ENCODE assay signal across 10 mouse cellular contexts in genomic region chr13:22036986-22037385, GRCm38 (mm10). TPM values are rescaled to one million over a fixed set of nuclear protein-coding genes. Genes with fewer than 3 reads are reported as not detected.
A peak's percentile ranks its signal among the peaks of the same experiment; 100 is the strongest.
DNase-seq lines count a peak whose midpoint lies in the region; ATAC-seq and TF ChIP-seq lines count a peak whose summit lies in the region.
"Had no signal": no experiment of that assay in that cellular context is flagged by ENCODE, and none has a peak within 500 bp of the region (broad histone marks: within the 10 kb centered on the region; RNA-seq: fewer than 3 reads in every experiment).

No protein-coding gene starts in this region.

- H3K9me3 ChIP-seq in kidney, embryonic 16.5 days (ENCODE audit: low read length) = no peaks in the 10 kb centered on the region
- H3K9me3 ChIP-seq in hindbrain, embryonic 12.5 days (replicated peaks) = no peaks in the 10 kb centered on the region

- peak overlapping the region; percentile 94 for H3K27ac ChIP-seq in kidney, embryonic 16.5 days (ENCODE audit: low read length)
- peak overlapping the region; percentile 41 for H3K27ac ChIP-seq in bone marrow macrophage, adult 2 months (ENCODE audit: insufficient read depth, low read depth, low read length)
- H3K27ac ChIP-seq in hindbrain, embryonic 12.5 days = peak overlapping the region; percentile 76; the same call in 1 of the 2 replicates
- H3K27ac ChIP-seq in macrophage = peak overlapping the region; percentile 47

- ATAC-seq in kidney, embryonic 16.5 days (ENCODE audit: low FRiP score, low TSS enrichment) = no peak
- no peak for ATAC-seq in hindbrain, embryonic 12.5 days (ENCODE audit: low FRiP score)
- no peak for ATAC-seq in megakaryocyte progenitor cell, adult 5-6 weeks (replicated peaks; ENCODE audit: poor library complexity)
- ATAC-seq: Patski had no signal

- H3K36me3 ChIP-seq in kidney, embryonic 16.5 days (ENCODE audit: insufficient read depth, low read length) = no peaks in the 10 kb centered on the region
- H3K36me3 ChIP-seq in hindbrain, embryonic 12.5 days = no peaks in the 10 kb centered on the region
- H3K36me3 ChIP-seq in macrophage (ENCODE audit: inconsistent target) = no peaks in the 10 kb centered on the region

- no peak for TF ChIP-seq CTCF in bone marrow macrophage, adult 2 months (IDR thresholded peaks at IDR 0.05; ENCODE audit: low read depth, low read length)

- H3K9ac ChIP-seq in kidney, embryonic 16.5 days (replicated peaks; ENCODE audit: low read length) = peak overlapping the region; percentile 66; the same call in 1 of the 2 replicates
- H3K9ac ChIP-seq in hindbrain, embryonic 12.5 days = peak overlapping the region; percentile 57; the same call in 1 of the 2 replicates

- 51% methylated on average over 3 of the region's 3 CpGs for WGBS in kidney, embryonic 16.5 days
- 63% methylated on average over 3 of the region's 3 CpGs for WGBS in hindbrain, embryonic 12.5 days
- WGBS in macrophage (ENCODE audit: missing documents) = 71% methylated on average over 2 of the region's 3 CpGs

- H3K79me2 ChIP-seq in macrophage (ENCODE audit: inconsistent target) = no peaks in the 10 kb centered on the region

- no peak for DNase-seq in kidney, adult 8-10 months
- no peak for DNase-seq in layer of hippocampus, adult 11-12 months (ENCODE audit: low spot score)
- DNase-seq in left cerebral cortex, postnatal 36 days (ENCODE audit: low spot score in 2 of 2) = no peak
- DNase-seq: kidney, postnatal 36 days had no signal

- TF ChIP-seq POLR2A in bone marrow macrophage, adult 2 months (IDR thresholded peaks at IDR 0.05; ENCODE audit: borderline replicate concordance, low read depth, low read length) = no peak

- peak overlapping the region; percentile 71 for H3K4me2 ChIP-seq in kidney, embryonic 16.5 days (replicated peaks; ENCODE audit: low read depth, low read length)
- H3K4me2 ChIP-seq in hindbrain, embryonic 12.5 days (replicated peaks) = peak overlapping the region; percentile 70

- intact Hi-C loops in left cerebral cortex, postnatal 36 days (cut with DNase I) = loop anchor here (5.0 kb wide), 2 partner anchors 1645 to 1720 kb away; partner anchors contain the start of genes Hist1h2ac, Hist1h2bc and Hist1h4b

- no peaks in the 10 kb centered on the region for H3K27me3 ChIP-seq in kidney, embryonic 16.5 days (ENCODE audit: insufficient read depth, low read length)
- no peaks in the 10 kb centered on the region for H3K27me3 ChIP-seq in hindbrain, embryonic 12.5 days
- H3K27me3 ChIP-seq: Patski had no signal

- peaks cover 37% of the 10 kb centered on the region for H3K4me1 ChIP-seq in kidney, embryonic 16.5 days (ENCODE audit: insufficient read depth, low read length)
- H3K4me1 ChIP-seq in bone marrow macrophage, adult 2 months (ENCODE audit: control insufficient read depth, insufficient read depth, low read length) = peaks cover 12% of the 10 kb centered on the region; the same call in 1 of the 2 replicates
- peaks cover 31% of the 10 kb centered on the region for H3K4me1 ChIP-seq in hindbrain, embryonic 12.5 days

- peak overlapping the region; percentile 46 for H3K4me3 ChIP-seq in kidney, embryonic 16.5 days (ENCODE audit: low read length)
- no peak overlapping the region for H3K4me3 ChIP-seq in bone marrow macrophage, adult 2 months (ENCODE audit: insufficient read depth, low read length)
- H3K4me3 ChIP-seq in hindbrain, embryonic 12.5 days = peak overlapping the region; percentile 34; the same call in 1 of the 2 replicates
- H3K4me3 ChIP-seq in macrophage (ENCODE audit: inconsistent target) = no peak overlapping the region

RNA-seq across cellular contexts. Expression of gene Hist1h2bk, which starts 1.3 kb away (rescaled TPM):
- 3.8 and 8.2 TPM in 2 replicates for polyA plus RNA-seq in kidney, embryonic 16.5 days (2015; fragmentation: Nextera tagmentation; extraction: Ambion mirVana)
- polyA plus RNA-seq in bone marrow macrophage, adult 2 months (2012; ENCODE audit: insufficient read depth, insufficient read length, missing spikeins) = 2.9 and 5.5 TPM in 2 replicates
- 5.5 and 9.1 TPM in 2 replicates for polyA plus RNA-seq in hindbrain, embryonic 12.5 days (2016; fragmentation: Nextera tagmentation; extraction: Ambion mirVana)
- total RNA-seq in macrophage (2018; cell fraction: chromatin; rRNA removed) = 10 to 100 TPM in 1 of 26 experiments, 1 to 10 TPM in 7, not detected in 18; 2.4 to 16.4 (median 4.6) TPM
- total RNA-seq in macrophage (2018; cell fraction: cytosol; rRNA removed) = 10 to 100 TPM in 18 of 26 experiments, 1 to 10 TPM in 8; 2.8 to 48.5 (median 15.5) TPM
- 10 to 100 TPM in 4 of 26 experiments, 1 to 10 TPM in 14, not detected in 8; 1.7 to 28.5 (median 5.0) TPM for total RNA-seq in macrophage (2018; cell fraction: nucleus; rRNA removed)
- not detected in 3 replicates for polyA plus RNA-seq in macrophage (2018)
- total RNA-seq in left cerebral cortex, postnatal 36 days (2021) = 10 to 100 TPM; 13.0 to 13.3 TPM
- 65.4 and 83.1 TPM in 2 replicates for total RNA-seq in megakaryocyte progenitor cell, adult 5-6 weeks (2015)
- total RNA-seq in megakaryocyte progenitor cell, adult 5-6 weeks (2017) = 1,827 and 2,239 TPM in 2 replicates

RNA-seq across cellular contexts. Expression of gene Hist1h2ah, which starts 1.6 kb away (rescaled TPM):
- polyA plus RNA-seq in kidney, embryonic 16.5 days (2015; fragmentation: Nextera tagmentation; extraction: Ambion mirVana) = 7.8 and 9.2 TPM in 2 replicates
- polyA plus RNA-seq in bone marrow macrophage, adult 2 months (2012; ENCODE audit: insufficient read depth, insufficient read length, missing spikeins) = not detected in 2 replicates
- 17.9 TPM in 1 of 2 replicates, not detected in the other for polyA plus RNA-seq in hindbrain, embryonic 12.5 days (2016; fragmentation: Nextera tagmentation; extraction: Ambion mirVana)
- total RNA-seq in macrophage (2018; cell fraction: chromatin; rRNA removed) = 1 to 10 TPM in 4 of 26 experiments, not detected in 22; 4.8 to 9.5 (median 6.2) TPM
- 10 to 100 TPM in 4 of 26 experiments, 1 to 10 TPM in 16, under 1 TPM in 5, not detected in 1; 0.61 to 14.1 (median 2.7) TPM for total RNA-seq in macrophage (2018; cell fraction: cytosol; rRNA removed)
- total RNA-seq in macrophage (2018; cell fraction: nucleus; rRNA removed) = 10 to 100 TPM in 2 of 26 experiments, 1 to 10 TPM in 5, not detected in 19; 2.1 to 14.1 (median 7.4) TPM
- polyA plus RNA-seq in macrophage (2018) = not detected in 3 replicates
- total RNA-seq in left cerebral cortex, postnatal 36 days (2021) = 10 to 100 TPM; 24.6 to 42.5 TPM
- 1.9 and 2.2 TPM in 2 replicates for total RNA-seq in megakaryocyte progenitor cell, adult 5-6 weeks (2015)
- 923 and 1,838 TPM in 2 replicates for total RNA-seq in megakaryocyte progenitor cell, adult 5-6 weeks (2017)

RNA-seq across cellular contexts. Expression of gene Hist1h4i, which starts 4.2 kb away (rescaled TPM):
- polyA plus RNA-seq in kidney, embryonic 16.5 days (2015; fragmentation: Nextera tagmentation; extraction: Ambion mirVana) = 29.5 and 30.5 TPM in 2 replicates
- polyA plus RNA-seq in bone marrow macrophage, adult 2 months (2012; ENCODE audit: insufficient read depth, insufficient read length, missing spikeins) = 7.5 and 8.2 TPM in 2 replicates
- 18.2 and 20.9 TPM in 2 replicates for polyA plus RNA-seq in hindbrain, embryonic 12.5 days (2016; fragmentation: Nextera tagmentation; extraction: Ambion mirVana)
- 100 to 1,000 TPM in 1 of 26 experiments, 10 to 100 TPM in 19, 1 to 10 TPM in 6; 6.1 to 101 (median 14.6) TPM for total RNA-seq in macrophage (2018; cell fraction: chromatin; rRNA removed)
- total RNA-seq in macrophage (2018; cell fraction: cytosol; rRNA removed) = 10 to 100 TPM in 19 of 26 experiments, 1 to 10 TPM in 7; 7.6 to 21.9 (median 12.5) TPM
- 100 to 1,000 TPM in 3 of 26 experiments, 10 to 100 TPM in 20, 1 to 10 TPM in 3; 5.4 to 144 (median 26.7) TPM for total RNA-seq in macrophage (2018; cell fraction: nucleus; rRNA removed)
- polyA plus RNA-seq in macrophage (2018) = 2.6 to 11.5 TPM (median 7.3 TPM) in 3 replicates
- total RNA-seq in left cerebral cortex, postnatal 36 days (2021) = 10 to 100 TPM; 65.2 to 73.2 TPM
- total RNA-seq in megakaryocyte progenitor cell, adult 5-6 weeks (2015) = 38.4 and 42.3 TPM in 2 replicates
- 83.0 and 89.0 TPM in 2 replicates for total RNA-seq in megakaryocyte progenitor cell, adult 5-6 weeks (2017)

RNA-seq across cellular contexts. Expression of gene Hist1h2ag, which starts 5.8 kb away (rescaled TPM):
- 49.8 and 53.1 TPM in 2 replicates for polyA plus RNA-seq in kidney, embryonic 16.5 days (2015; fragmentation: Nextera tagmentation; extraction: Ambion mirVana)
- polyA plus RNA-seq in bone marrow macrophage, adult 2 months (2012; ENCODE audit: insufficient read depth, insufficient read length, missing spikeins) = 5.0 and 7.4 TPM in 2 replicates
- polyA plus RNA-seq in hindbrain, embryonic 12.5 days (2016; fragmentation: Nextera tagmentation; extraction: Ambion mirVana) = 52.7 and 56.3 TPM in 2 replicates
- 10 to 100 TPM in 1 of 26 experiments, 1 to 10 TPM in 8, not detected in 17; 3.9 to 22.2 (median 5.1) TPM for total RNA-seq in macrophage (2018; cell fraction: chromatin; rRNA removed)
- total RNA-seq in macrophage (2018; cell fraction: cytosol; rRNA removed) = 10 to 100 TPM in 14 of 26 experiments, 1 to 10 TPM in 12; 2.6 to 35.5 (median 10.6) TPM
- 10 to 100 TPM in 5 of 26 experiments, 1 to 10 TPM in 11, not detected in 10; 2.6 to 22.7 (median 6.5) TPM for total RNA-seq in macrophage (2018; cell fraction: nucleus; rRNA removed)
- not detected in 3 replicates for polyA plus RNA-seq in macrophage (2018)
- total RNA-seq in left cerebral cortex, postnatal 36 days (2021) = 10 to 100 TPM in 1 of 2 experiments, 1 to 10 TPM in 1; 8.3 to 11.2 TPM
- total RNA-seq in megakaryocyte progenitor cell, adult 5-6 weeks (2015) = 21.6 and 36.7 TPM in 2 replicates
- total RNA-seq in megakaryocyte progenitor cell, adult 5-6 weeks (2017) = 1,156 and 1,370 TPM in 2 replicates
- polyA plus RNA-seq: Patski had no signal

RNA-seq across cellular contexts. Expression of gene Hist1h2bj, which starts 6.0 kb away (rescaled TPM):
- 20.2 and 21.5 TPM in 2 replicates for polyA plus RNA-seq in kidney, embryonic 16.5 days (2015; fragmentation: Nextera tagmentation; extraction: Ambion mirVana)
- polyA plus RNA-seq in bone marrow macrophage, adult 2 months (2012; ENCODE audit: insufficient read depth, insufficient read length, missing spikeins) = 1.4 and 4.4 TPM in 2 replicates
- 7.2 and 11.9 TPM in 2 replicates for polyA plus RNA-seq in hindbrain, embryonic 12.5 days (2016; fragmentation: Nextera tagmentation; extraction: Ambion mirVana)
- 10 to 100 TPM in 9 of 26 experiments, 1 to 10 TPM in 14, not detected in 3; 3.2 to 32.9 (median 9.4) TPM for total RNA-seq in macrophage (2018; cell fraction: chromatin; rRNA removed)
- total RNA-seq in macrophage (2018; cell fraction: cytosol; rRNA removed) = 10 to 100 TPM; 10.1 to 68.8 (median 21.0) TPM
- total RNA-seq in macrophage (2018; cell fraction: nucleus; rRNA removed) = 10 to 100 TPM in 12 of 26 experiments, 1 to 10 TPM in 11, not detected in 3; 3.4 to 70.4 (median 11.3) TPM
- not detected in 3 replicates for polyA plus RNA-seq in macrophage (2018)
- total RNA-seq in left cerebral cortex, postnatal 36 days (2021) = 10 to 100 TPM; 11.8 to 12.9 TPM
- 66.7 and 68.0 TPM in 2 replicates for total RNA-seq in megakaryocyte progenitor cell, adult 5-6 weeks (2015)
- total RNA-seq in megakaryocyte progenitor cell, adult 5-6 weeks (2017) = 642 and 843 TPM in 2 replicates
- polyA plus RNA-seq: Patski had no signal

Comparison
In these comparisons a context has a peak if more than half of its experiments do, and no peak if none do; other contexts are left out.
1. H3K27ac ChIP-seq: peak in every context shown above with its lines; median percentile 94 in kidney, embryonic 16.5 days; 76 in hindbrain, embryonic 12.5 days; 47 in macrophage; 41 in bone marrow macrophage, adult 2 months.
2. H3K4me3 ChIP-seq: peak in kidney, embryonic 16.5 days (single experiment) and hindbrain, embryonic 12.5 days (single experiment); none in bone marrow macrophage, adult 2 months (single experiment) and macrophage (single experiment).